Mouse (Mus musculus) pancreas, adult 10 weeks (tissue): ENCODE measurements around the gene Vmn1r65. TPM values are rescaled to one million over a fixed set of nuclear protein-coding genes. Genes with fewer than 3 reads are reported as not detected.

Experiments used
- polyA plus RNA-seq: library from polyadenylated mRNA; stranded (reverse); fragments of 350-450 nt; fragmentation: Illumina TruSeq; extraction: RNeasy Lipid Tissue Mini Kit (QIAGEN cat#74804); gene quantifications from one replicate; pipeline ENCODE4 v1.2.3, GENCODE M21; 2015; ENCODE audit warnings: low read depth, low replicate concordance; ENCODE audit not compliant: insufficient read depth

Gene Vmn1r65
- polyA plus RNA-seq: not detected

GRCm38 (mm10) chr7:6010910-6011309 lies at the start of gene Vmn1r65:
Gene Vmn1r65, minus strand, starts transcription at chr7:6011010.

GRCm38 (mm10) chr7:6044861-6045260 lies 34.1 kb upstream of the Vmn1r65 start, which contains the start of gene Nlrp4c:
Gene Nlrp4c, plus strand, starts transcription at chr7:6045161.

Other genes starting within 250 kb of the Vmn1r65 start
- gene Vmn1r63, start 205.6 kb downstream of the Vmn1r65 start, polyA plus RNA-seq: not detected
- gene Vmn1r64, start 126.5 kb downstream of the Vmn1r65 start, polyA plus RNA-seq: not detected
- gene Nlrp4c, start 34.2 kb upstream of the Vmn1r65 start, polyA plus RNA-seq: not detected
- 14.8 TPM for gene Zfp787, start 145.0 kb upstream of the Vmn1r65 start, polyA plus RNA-seq
- gene Zfp444, start 161.2 kb upstream of the Vmn1r65 start, polyA plus RNA-seq: 5.9 TPM
- not detected for gene Galp, start 186.1 kb upstream of the Vmn1r65 start, polyA plus RNA-seq
- gene Zscan5b, start 211.3 kb upstream of the Vmn1r65 start, polyA plus RNA-seq: not detected
- not detected for gene Epp13, start 241.7 kb upstream of the Vmn1r65 start, polyA plus RNA-seq